Mouse (Mus musculus): ENCODE measurements around the gene AC124502.3.

DNA sequence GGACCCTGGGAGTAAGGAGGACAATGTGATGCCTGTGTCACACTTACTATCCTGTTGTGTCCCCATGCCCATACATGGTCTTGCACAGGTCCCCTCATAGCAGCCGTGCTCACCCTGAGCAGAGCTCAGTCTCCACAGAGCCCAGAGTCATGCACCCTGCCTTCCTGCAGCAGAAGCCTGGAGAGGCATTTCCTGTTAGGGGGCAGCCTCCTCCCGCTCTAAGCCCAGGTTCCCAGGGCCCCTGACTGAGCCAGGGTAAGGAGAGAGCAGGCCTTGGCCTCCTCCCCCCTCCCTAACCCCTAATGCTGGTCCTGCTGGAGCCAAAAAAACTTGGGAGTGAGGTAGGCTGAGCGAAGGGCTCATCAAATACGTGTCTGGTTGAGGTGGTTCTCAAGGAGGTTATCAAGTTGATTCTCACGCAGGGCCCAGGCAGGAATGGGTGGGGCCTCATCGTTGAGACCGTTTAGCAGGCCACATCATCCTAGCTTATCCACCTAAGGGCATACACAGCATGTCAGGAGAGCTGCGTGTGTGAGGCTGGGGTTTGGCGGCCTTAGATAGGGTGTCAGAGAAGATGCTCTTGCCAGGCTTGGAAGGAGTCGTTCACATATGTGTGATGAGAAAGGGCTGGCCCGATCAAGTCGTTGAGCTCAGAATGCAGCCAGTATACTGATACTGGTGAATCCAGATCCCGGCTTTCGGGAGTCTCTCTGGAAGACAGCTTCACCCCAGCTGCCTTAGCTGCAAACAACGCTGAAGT lies 28.5 kb downstream of the AC124502.3 start:
- TF ChIP-seq CTCF (IDR thresholded peaks at IDR 0.05; ENCODE audit: borderline replicate concordance, control insufficient read depth, extremely low read depth, insufficient read depth, low read length, poor library complexity) (no peak), POLR2A (IDR thresholded peaks at IDR 0.05; ENCODE audit: control insufficient read depth, extremely low read depth, insufficient read depth, low read length, poor library complexity) (no peak)

Measured in thymus, adult 2 months (tissue).